8 mouse cellular contexts compared by ENCODE assay signal in genomic region chr7:139590302-139590701, GRCm38 (mm10). TPM values are rescaled to one million over a fixed set of nuclear protein-coding genes. Genes with fewer than 3 reads are reported as not detected.
DNase-seq lines count a peak whose midpoint lies in the region; ATAC-seq and TF ChIP-seq lines count a peak whose summit lies in the region.

No protein-coding gene starts in this region.

- H3K27me3 ChIP-seq in heart, embryonic 10.5 days (ENCODE audit: insufficient read depth, poor library complexity, severe bottlenecking): peaks cover 69% of the 10 kb centered on the region
- H3K27me3 ChIP-seq in CH12.LX (replicated peaks): peaks cover 13% of the 10 kb centered on the region
- H3K27me3 ChIP-seq in small intestine, adult 2 months (ENCODE audit: control insufficient read depth, insufficient read depth, low read length): peaks cover 17% of the 10 kb centered on the region

- peak; percentile 82 for ATAC-seq in granulocyte monocyte progenitor cell, adult 5-6 weeks (replicated peaks; ENCODE audit: poor library complexity, severe bottlenecking)

- H3K9me3 ChIP-seq in heart, embryonic 10.5 days: no peaks in the 10 kb centered on the region
- H3K9me3 ChIP-seq in CH12.LX (replicated peaks; ENCODE audit: low read length): no peaks in the 10 kb centered on the region

- TF ChIP-seq RAD21 in CH12.LX (IDR thresholded peaks at IDR 0.05; ENCODE audit: low read depth, low read length): peak; percentile 61

- no peak overlapping the region for H3K9ac ChIP-seq in CH12.LX (ENCODE audit: insufficient read depth, low read depth)

- dilution Hi-C loops in CH12.LX (cut with MboI; ENCODE audit: extremely low pct_ligation_motif_present, extremely low pct_unique_long_range_greater_than_20kb, low sequenced_read_pairs): no loop called here

- peak; percentile 73 to 81 for TF ChIP-seq CTCF in CH12.LX (conservative IDR thresholded peaks at IDR 0.05 in 1 of 2, IDR thresholded peaks at IDR 0.05 in 1 of 2; ENCODE audit: low read depth in 2 of 2, low read length in 2 of 2)
- TF ChIP-seq CTCF in brain, embryonic 14.5 days (IDR thresholded peaks at IDR 0.05; ENCODE audit: borderline replicate concordance, extremely low read depth, insufficient read depth, insufficient read length): peak; percentile 79
- peak; percentile 61; the same call in 1 of the 2 replicates for TF ChIP-seq CTCF in small intestine, adult 2 months (IDR thresholded peaks at IDR 0.05; ENCODE audit: extremely low read depth, insufficient read length, insufficient replicate concordance, low read depth, low read length)

- no peak overlapping the region for H3K4me3 ChIP-seq in heart, embryonic 10.5 days
- no peak overlapping the region for H3K4me3 ChIP-seq in CH12.LX (replicated peaks in 1 of 3; ENCODE audit: low read depth in 2 of 3, low read length in 2 of 3, poor library complexity in 1 of 3)
- no peak overlapping the region for H3K4me3 ChIP-seq in small intestine, adult 2 months (ENCODE audit: low read depth, low read length)

- H3K4me2 ChIP-seq in CH12.LX (ENCODE audit: insufficient read depth, low read depth, poor library complexity, severe bottlenecking): no peak overlapping the region

- TF ChIP-seq EP300 in CH12.LX (IDR thresholded peaks at IDR 0.05; ENCODE audit: low read length): no peak

- H3K4me1 ChIP-seq in heart, embryonic 10.5 days: no peaks in the 10 kb centered on the region; the same call in 1 of the 2 replicates
- peaks cover 0 to 18% of the 10 kb centered on the region in 2 experiments; a peak in 2 of 4 replicates for H3K4me1 ChIP-seq in CH12.LX (ENCODE audit: control insufficient read depth in 1 of 2, insufficient read depth in 2 of 2)
- H3K4me1 ChIP-seq in small intestine, adult 2 months (ENCODE audit: control insufficient read depth, insufficient read depth, insufficient read length, low read length): no peaks in the 10 kb centered on the region

- no peaks in the 10 kb centered on the region for H3K36me3 ChIP-seq in heart, embryonic 10.5 days
- H3K36me3 ChIP-seq in CH12.LX (replicated peaks in 1 of 2; ENCODE audit: control insufficient read depth in 1 of 2, insufficient read depth in 1 of 2, low read length in 1 of 2): no peaks in the 10 kb centered on the region
- H3K36me3 ChIP-seq in small intestine, adult 2 months (ENCODE audit: control insufficient read depth, insufficient read depth, low read length): no peaks in the 10 kb centered on the region

- H3K79me2 ChIP-seq in CH12.LX (replicated peaks; ENCODE audit: control insufficient read depth, extremely low read depth, insufficient read depth, poor library complexity, severe bottlenecking): no peaks in the 10 kb centered on the region

- in situ Hi-C loops in CH12.LX (cut with MboI; ENCODE audit: low pct_ligation_motif_present, low pct_unique_long_range_greater_than_20kb, low sequenced_read_pairs): no loop called here

- peak; percentile 22 to 30 for DNase-seq in heart, adult 18-20 months
- no peak for DNase-seq in heart, embryonic 10.5 days (ENCODE audit: low spot score)
- DNase-seq in CH12.LX (ENCODE audit: extremely low read depth): peak; percentile 37
- DNase-seq in brain, embryonic 14.5 days (ENCODE audit: low read depth): peak; percentile 40
- DNase-seq in lung, adult 18-20 months: peak; percentile 24 to 26
- DNase-seq in layer of hippocampus, adult 8-10 months (ENCODE audit: low spot score in 2 of 2): no peak

- WGBS in heart, embryonic 10.5 days: 35% methylated on average over 3 of the region's 3 CpGs
- 34% methylated on average over 3 of the region's 3 CpGs for WGBS in small intestine, adult 2 months

- H3K27ac ChIP-seq in heart, embryonic 10.5 days: no peak overlapping the region
- H3K27ac ChIP-seq in CH12.LX (ENCODE audit: insufficient read depth, low read depth): no peak overlapping the region
- H3K27ac ChIP-seq in small intestine, adult 2 months (ENCODE audit: insufficient read depth, low read depth, low read length): no peak overlapping the region

- TF ChIP-seq POLR2A in CH12.LX (IDR thresholded peaks at IDR 0.05; ENCODE audit: low read depth, low read length): no peak
- no peak for TF ChIP-seq POLR2A in brain, embryonic 14.5 days (IDR thresholded peaks at IDR 0.05; ENCODE audit: borderline replicate concordance, extremely low read depth, insufficient read depth, insufficient read length, poor library complexity, severe bottlenecking)
- no peak for TF ChIP-seq POLR2A in small intestine, adult 2 months (IDR thresholded peaks at IDR 0.05; ENCODE audit: low read depth, low read length)

TF ChIP-seq in CH12.LX, 34 proteins besides CTCF, POLR2A, EP300 and RAD21:
- TF ChIP-seq ZMIZ1 (IDR thresholded peaks at IDR 0.05; ENCODE audit: low read depth, low read length): no peak
- no peak for TF ChIP-seq E2F4 (IDR thresholded peaks at IDR 0.05; ENCODE audit: insufficient replicate concordance, low read depth, low read length)
- no peak for TF ChIP-seq ZC3H11A (IDR thresholded peaks at IDR 0.05; ENCODE audit: low read depth, low read length)
- TF ChIP-seq TCF12 (IDR thresholded peaks at IDR 0.05; ENCODE audit: low read depth, low read length): no peak
- TF ChIP-seq SMC3 (IDR thresholded peaks at IDR 0.05; ENCODE audit: low read depth, low read length): peak; percentile 66
- 0 out of 2 replicates have a peak, but pooled peaks have one; percentile 29 for TF ChIP-seq MAX (IDR thresholded peaks at IDR 0.05; ENCODE audit: low read length)
- peak; percentile 36; the same call in 1 of the 2 replicates for TF ChIP-seq MYC (IDR thresholded peaks at IDR 0.05; ENCODE audit: low read depth, low read length)
- no peak for TF ChIP-seq UBTF (IDR thresholded peaks at IDR 0.05; ENCODE audit: low read depth, low read length)
- TF ChIP-seq USF2 (conservative IDR thresholded peaks at IDR 0.05; ENCODE audit: low read depth, low read length): no peak
- no peak for TF ChIP-seq MAZ (IDR thresholded peaks at IDR 0.05; ENCODE audit: low read depth, low read length)
- TF ChIP-seq ZNF384 (IDR thresholded peaks at IDR 0.05; ENCODE audit: low read depth, low read length): no peak
- no peak for TF ChIP-seq JUN (IDR thresholded peaks at IDR 0.05; ENCODE audit: insufficient read depth, low read depth, low read length)
- TF ChIP-seq CHD2 (IDR thresholded peaks at IDR 0.05; ENCODE audit: low read length): no peak
- TF ChIP-seq JUND (conservative IDR thresholded peaks at IDR 0.05; ENCODE audit: low read depth, low read length): no peak
- no peak for TF ChIP-seq ELF1 (IDR thresholded peaks at IDR 0.05; ENCODE audit: low read depth, low read length)

RNA-seq across cellular contexts. Expression of gene Nkx6-2, which starts 7.7 kb away (rescaled TPM):
- total RNA-seq in heart, adult 18-20 months (2021): under 1 TPM in 1 of 2 experiments, not detected in 1; 0.15 TPM
- 1.2 TPM in 1 of 2 replicates, not detected in the other for polyA plus RNA-seq in heart, embryonic 10.5 days (2016; fragmentation: Nextera tagmentation; extraction: Ambion mirVana)
- total RNA-seq in CH12.LX (2012; rRNA removed): not detected in 2 replicates
- total RNA-seq in CH12.LX (2014; rRNA removed): not detected in 2 replicates
- not detected in 2 replicates for polyA plus RNA-seq in CH12.LX (2012; ENCODE audit: insufficient read length, low read depth)
- 5.4 and 6.8 TPM in 2 replicates for polyA plus RNA-seq in brain, embryonic 14.5 days (2012; rRNA removed)
- not detected in 2 replicates for total RNA-seq in granulocyte monocyte progenitor cell, adult 5-6 weeks (2014; fragmentation: Nextera tagmentation)
- total RNA-seq in granulocyte monocyte progenitor cell, adult 5-6 weeks (2017): not detected in 2 replicates
- polyA plus RNA-seq in small intestine, adult 2 months (2012; rRNA removed): 0.08 and 9.1 TPM in 2 replicates
- 10 to 100 TPM in 2 of 4 experiments, 1 to 10 TPM in 2; 8.0 to 14.0 (median 10.2) TPM for total RNA-seq in layer of hippocampus, adult 8-10 months (2022)

Comparison
In these comparisons a context has a peak if more than half of its experiments do, and no peak if none do; other contexts are left out.
1. DNase-seq: peak in heart, adult 18-20 months (2 of 2), CH12.LX (single experiment), brain, embryonic 14.5 days (single experiment) and lung, adult 18-20 months (2 of 2); none in heart, embryonic 10.5 days (single experiment) and layer of hippocampus, adult 8-10 months (0 of 2).
2. RNA of gene Nkx6-2, which starts 7.7 kb away (total RNA-seq): 8.0 to 14.0 TPM in layer of hippocampus, adult 8-10 months; 0.15 TPM in heart, adult 18-20 months, not detected in CH12.LX and not detected in granulocyte monocyte progenitor cell, adult 5-6 weeks; every median in the first group is over 4 times any median in the second.
3. Peak in every context shown above with its lines, with median percentiles within 50 percentile points of each other: CTCF ChIP-seq.